Mouse (Mus musculus): ENCODE results near the gene Gp1ba. TPM values are rescaled to one million over a fixed set of nuclear protein-coding genes. Genes with fewer than 3 reads are reported as not detected.

Gp1ba gene
- polyA plus RNA-seq, 1 experiment, result 0.04 TPM

DNA sequence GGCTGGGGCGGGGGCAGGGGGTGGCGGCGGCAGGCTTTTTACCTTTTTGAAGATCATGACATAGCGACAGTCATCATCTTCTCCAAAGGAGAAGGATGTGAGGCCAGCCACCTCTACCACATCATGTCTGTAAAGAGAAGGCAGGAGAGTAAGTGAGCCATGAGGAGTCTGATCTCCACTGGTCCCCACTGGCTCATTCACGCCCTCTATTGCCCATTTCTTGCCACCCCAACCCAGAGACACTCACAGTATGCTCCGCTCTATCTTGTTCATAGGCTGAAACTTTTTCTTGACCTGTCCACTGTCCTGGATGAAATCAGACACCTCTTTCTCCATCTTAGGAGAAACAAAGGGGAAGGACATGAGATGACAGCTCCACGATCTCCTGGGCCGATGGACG lies 25.8 kb downstream of the Gp1ba start:
- no peak for DNase-seq
- peaks cover 34% of the 10 kb centered on the region for H3K36me3 ChIP-seq (ENCODE audit: control insufficient read depth, insufficient read depth, low read length)
- TF ChIP-seq POLR2A (IDR thresholded peaks at IDR 0.05; ENCODE audit: control insufficient read depth, extremely low read depth, insufficient read depth, low read length, poor library complexity) (no peak), CTCF (IDR thresholded peaks at IDR 0.05; ENCODE audit: borderline replicate concordance, control insufficient read depth, extremely low read depth, insufficient read depth, low read length, poor library complexity) (no peak)
- H3K4me3 ChIP-seq (ENCODE audit: control insufficient read depth, insufficient read depth, low read length), result no peak overlapping the region
- peaks cover 10% of the 10 kb centered on the region for H3K4me1 ChIP-seq (replicated peaks; ENCODE audit: control insufficient read depth, insufficient read depth, low read length)
- H3K27me3 ChIP-seq (ENCODE audit: control insufficient read depth, insufficient read depth, low read length), result no peaks in the 10 kb centered on the region
- H3K27ac ChIP-seq (ENCODE audit: control insufficient read depth, insufficient read depth, low read length), result no peak overlapping the region
- 96% methylated on average over 9 of the region's 9 CpGs for WGBS

DNA sequence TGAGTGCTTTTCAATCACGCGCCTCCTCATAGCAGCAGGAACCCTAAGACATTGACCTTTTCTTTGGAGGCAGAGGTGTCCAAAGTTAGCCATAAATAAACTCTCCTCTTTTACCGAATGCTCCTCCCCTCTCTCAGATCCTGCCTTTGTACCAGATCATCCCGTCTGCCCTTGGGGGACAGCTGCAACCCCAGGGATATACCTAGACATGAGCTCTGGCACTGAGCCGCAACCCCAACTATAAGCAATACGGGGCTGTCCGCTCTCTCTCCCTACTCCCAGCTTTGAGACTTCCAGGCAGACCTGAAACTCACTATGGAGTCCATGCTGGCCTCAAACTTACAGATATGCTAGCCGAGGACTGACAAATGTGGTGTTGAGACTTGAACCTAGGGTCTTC lies 27.8 kb downstream of the Gp1ba start:
- Histone ChIP-seq H3K4me1 (replicated peaks; ENCODE audit: control insufficient read depth, insufficient read depth, low read length) (peaks cover 15% of the 10 kb centered on the region), H3K27me3 (ENCODE audit: control insufficient read depth, insufficient read depth, low read length) (no peaks in the 10 kb centered on the region), H3K4me3 (ENCODE audit: control insufficient read depth, insufficient read depth, low read length) (no peak overlapping the region), H3K36me3 (ENCODE audit: control insufficient read depth, insufficient read depth, low read length) (peaks cover 34% of the 10 kb centered on the region), H3K27ac (ENCODE audit: control insufficient read depth, insufficient read depth, low read length) (no peak overlapping the region)
- 94% methylated on average over 8 of the region's 8 CpGs for WGBS
- DNase-seq, result no peak
- no peak for TF ChIP-seq CTCF (IDR thresholded peaks at IDR 0.05; ENCODE audit: borderline replicate concordance, control insufficient read depth, extremely low read depth, insufficient read depth, low read length, poor library complexity)
- no peak for TF ChIP-seq POLR2A (IDR thresholded peaks at IDR 0.05; ENCODE audit: control insufficient read depth, extremely low read depth, insufficient read depth, low read length, poor library complexity)

DNA sequence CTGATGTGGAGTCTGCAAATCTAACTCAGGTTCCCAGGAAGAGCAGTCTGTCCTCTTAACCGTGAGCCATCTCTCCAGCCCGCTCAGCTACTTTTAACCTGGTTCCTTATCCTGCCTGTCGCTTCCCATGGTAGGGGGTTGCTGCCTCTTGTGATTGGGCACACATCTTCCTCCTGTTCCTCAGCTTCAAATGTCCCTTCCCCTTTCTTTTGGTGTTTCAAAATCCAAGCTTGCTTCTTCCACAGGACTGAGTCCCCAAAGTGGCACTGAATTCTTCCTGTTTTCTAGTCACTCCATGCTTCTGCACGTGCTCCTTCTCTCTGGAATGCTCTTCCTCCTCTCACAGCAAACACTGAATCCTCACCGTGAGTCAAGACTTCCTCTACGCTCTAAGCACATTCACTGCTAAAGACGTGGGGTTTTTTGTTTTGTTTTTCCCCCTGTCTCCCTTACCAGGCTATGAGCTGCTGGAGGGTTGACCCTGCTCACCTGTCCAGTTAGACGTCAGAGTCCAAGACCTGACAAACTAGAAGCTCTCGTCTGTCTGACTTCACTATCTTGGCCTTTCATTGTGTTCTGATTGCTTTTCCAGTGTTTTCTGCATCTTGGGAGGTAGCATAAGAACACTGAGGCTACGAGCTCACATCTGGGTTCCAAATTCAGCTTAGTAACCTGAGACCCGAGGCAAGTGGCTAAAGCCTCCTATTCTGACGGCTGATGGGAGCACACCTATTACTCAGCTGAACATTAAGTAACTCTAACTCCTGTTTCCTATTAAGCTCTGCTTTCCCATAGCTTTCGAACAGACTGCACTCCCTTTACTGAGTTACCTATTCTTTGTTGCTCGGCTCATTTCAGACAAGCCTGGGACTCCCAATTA lies 28.6 kb downstream of the Gp1ba start:
- H3K27me3 ChIP-seq (ENCODE audit: control insufficient read depth, insufficient read depth, low read length), result no peaks in the 10 kb centered on the region
- TF ChIP-seq CTCF (IDR thresholded peaks at IDR 0.05; ENCODE audit: borderline replicate concordance, control insufficient read depth, extremely low read depth, insufficient read depth, low read length, poor library complexity), result no peak
- TF ChIP-seq POLR2A (IDR thresholded peaks at IDR 0.05; ENCODE audit: control insufficient read depth, extremely low read depth, insufficient read depth, low read length, poor library complexity), result no peak
- H3K36me3 ChIP-seq (ENCODE audit: control insufficient read depth, insufficient read depth, low read length), result peaks cover 27% of the 10 kb centered on the region
- WGBS, result 85% methylated on average over 14 of the region's 14 CpGs
- DNase-seq, result no peak
- no peak overlapping the region for H3K4me3 ChIP-seq (ENCODE audit: control insufficient read depth, insufficient read depth, low read length)
- no peak overlapping the region for H3K27ac ChIP-seq (ENCODE audit: control insufficient read depth, insufficient read depth, low read length)
- peaks cover 15% of the 10 kb centered on the region for H3K4me1 ChIP-seq (replicated peaks; ENCODE audit: control insufficient read depth, insufficient read depth, low read length)

DNA sequence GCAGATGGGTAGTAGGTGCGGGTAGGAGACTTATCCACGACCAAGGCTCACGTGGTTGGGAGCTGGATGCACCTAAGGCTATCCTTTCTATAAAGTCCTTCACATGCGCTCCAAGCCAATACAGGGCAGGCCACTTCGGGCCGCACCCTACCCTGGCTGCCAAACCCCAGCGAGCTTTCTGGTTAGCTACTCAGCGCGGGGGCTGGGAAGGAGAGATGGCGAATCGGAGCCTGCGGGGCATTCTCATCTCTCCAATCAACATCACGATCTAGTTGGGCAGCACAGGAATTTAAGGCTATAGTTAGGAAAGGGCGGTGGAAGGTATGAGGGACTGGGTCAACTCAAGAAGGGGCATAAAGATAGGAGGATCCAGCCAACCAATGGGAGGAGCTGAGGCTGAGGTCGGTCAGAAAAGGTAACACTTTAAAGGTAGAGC lies 29.4 kb downstream of the Gp1ba start:
- H3K4me3 ChIP-seq (ENCODE audit: control insufficient read depth, insufficient read depth, low read length), result peak overlapping the region; percentile 76
- H3K4me1 ChIP-seq (replicated peaks; ENCODE audit: control insufficient read depth, insufficient read depth, low read length), result peaks cover 15% of the 10 kb centered on the region
- DNase-seq, result no peak
- peak overlapping the region; percentile 74 for H3K27ac ChIP-seq (ENCODE audit: control insufficient read depth, insufficient read depth, low read length)
- no peaks in the 10 kb centered on the region for H3K27me3 ChIP-seq (ENCODE audit: control insufficient read depth, insufficient read depth, low read length)
- TF ChIP-seq CTCF (IDR thresholded peaks at IDR 0.05; ENCODE audit: borderline replicate concordance, control insufficient read depth, extremely low read depth, insufficient read depth, low read length, poor library complexity), result no peak
- peaks cover 19% of the 10 kb centered on the region for H3K36me3 ChIP-seq (ENCODE audit: control insufficient read depth, insufficient read depth, low read length)
- 2% methylated on average over 15 of the region's 15 CpGs for WGBS

DNA sequence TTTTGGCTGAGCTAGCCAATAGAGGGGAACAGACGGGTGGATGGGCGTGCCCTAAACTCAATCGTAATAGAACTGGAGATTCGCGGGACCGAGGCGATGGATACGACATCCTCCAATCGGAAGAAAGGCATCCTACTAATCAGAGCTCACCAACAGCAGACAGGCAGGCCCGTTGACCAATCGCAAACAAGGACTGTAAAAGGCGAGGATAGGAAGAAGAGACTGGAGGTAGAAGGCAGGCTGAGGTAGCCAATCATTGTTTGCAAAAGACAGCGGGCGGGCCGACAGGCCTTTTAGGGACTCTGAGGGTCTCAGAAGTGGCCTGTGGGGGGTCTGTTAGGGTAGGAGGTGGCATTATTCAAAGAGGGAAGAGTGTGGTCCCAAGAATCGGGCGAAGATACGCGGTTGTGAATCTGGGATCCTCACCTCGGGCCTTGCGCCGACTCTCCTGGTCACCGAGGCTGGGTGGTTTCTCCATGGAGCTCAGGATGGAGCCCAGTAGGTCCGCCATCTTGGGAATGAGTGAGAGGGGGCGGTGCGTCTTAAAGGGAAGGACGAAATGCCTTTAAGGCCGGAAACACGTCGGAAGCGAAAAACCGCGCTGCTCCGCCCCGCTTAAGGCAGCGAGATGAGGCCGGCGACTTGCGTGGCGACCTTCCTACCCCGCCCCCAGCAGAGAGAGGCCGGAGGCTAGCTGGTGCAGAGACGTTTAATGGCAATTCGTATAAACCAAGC lies 30.0 kb downstream of the Gp1ba start, which contains the start of gene Spag7:
TSS of gene Spag7 (minus strand) at position 646 of the 735 bp plus-strand sequence.
- WGBS, result under 1% methylated on average over 44 of the region's 44 CpGs
- peak; percentile 96 for DNase-seq
- TF ChIP-seq CTCF (IDR thresholded peaks at IDR 0.05; ENCODE audit: borderline replicate concordance, control insufficient read depth, extremely low read depth, insufficient read depth, low read length, poor library complexity), result no peak
- TF ChIP-seq POLR2A (IDR thresholded peaks at IDR 0.05; ENCODE audit: control insufficient read depth, extremely low read depth, insufficient read depth, low read length, poor library complexity), result peak; percentile 53; the same call in 1 of the 2 replicates
- Histone ChIP-seq H3K27ac (ENCODE audit: control insufficient read depth, insufficient read depth, low read length) (peak within 1 kb of the TSS; percentile 89), H3K36me3 (ENCODE audit: control insufficient read depth, insufficient read depth, low read length) (peaks cover 13% of the 10 kb centered on the region), H3K4me3 (ENCODE audit: control insufficient read depth, insufficient read depth, low read length) (peak within 1 kb of the TSS; percentile 76), H3K27me3 (ENCODE audit: control insufficient read depth, insufficient read depth, low read length) (no peaks in the 10 kb centered on the region), H3K4me1 (replicated peaks; ENCODE audit: control insufficient read depth, insufficient read depth, low read length) (peaks cover 15% of the 10 kb centered on the region)

DNA sequence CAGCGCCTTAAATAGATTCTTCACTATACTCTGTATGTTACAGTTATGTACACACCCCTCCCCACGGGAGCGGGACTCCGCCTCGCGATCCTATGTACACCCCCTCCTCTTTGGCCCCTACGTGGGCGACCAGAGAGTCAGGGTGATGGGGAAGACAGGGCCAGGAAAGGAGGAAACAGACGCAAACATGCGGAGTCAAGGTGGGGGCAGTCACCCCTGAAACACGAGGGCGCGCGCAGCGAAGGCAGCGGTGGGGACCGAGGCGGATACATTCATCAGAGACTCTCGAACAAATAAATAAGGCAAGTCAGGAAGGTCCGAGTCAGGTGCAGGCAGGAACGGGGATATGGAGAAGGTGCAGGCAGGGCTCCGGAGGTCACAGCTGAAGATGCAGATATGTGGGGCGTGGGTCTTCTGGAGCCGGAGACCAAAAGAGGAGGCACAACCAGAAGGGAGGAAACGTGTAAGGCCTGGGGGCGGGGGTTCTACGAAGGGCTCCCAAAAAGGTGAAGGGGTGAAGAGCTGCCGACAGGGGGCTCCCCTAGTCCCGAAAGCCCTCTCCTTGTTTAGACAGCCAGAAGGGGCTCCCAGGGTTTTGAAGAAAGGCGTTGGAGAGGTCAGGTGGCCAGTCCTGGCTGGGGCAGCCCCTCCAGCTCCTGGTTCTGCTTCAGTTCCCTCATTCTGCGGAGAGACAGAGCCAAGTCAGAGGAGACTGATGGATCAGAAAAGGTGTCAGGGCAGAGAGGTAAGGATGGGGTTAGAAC lies 30.8 kb downstream of the Gp1ba start:
- peak; percentile 94 for DNase-seq
- no peak; the same call in 1 of the 2 replicates for TF ChIP-seq POLR2A (IDR thresholded peaks at IDR 0.05; ENCODE audit: control insufficient read depth, extremely low read depth, insufficient read depth, low read length, poor library complexity)
- peak; percentile 71; the same call in 1 of the 2 replicates for TF ChIP-seq CTCF (IDR thresholded peaks at IDR 0.05; ENCODE audit: borderline replicate concordance, control insufficient read depth, extremely low read depth, insufficient read depth, low read length, poor library complexity)

More for the DNA sequence above, 30.8 kb downstream of the Gp1ba start:
- peaks cover 21% of the 10 kb centered on the region for H3K4me1 ChIP-seq (replicated peaks; ENCODE audit: control insufficient read depth, insufficient read depth, low read length)
- WGBS, result 2% methylated on average over 31 of the region's 31 CpGs
- peaks cover 5% of the 10 kb centered on the region for H3K36me3 ChIP-seq (ENCODE audit: control insufficient read depth, insufficient read depth, low read length)
- peak overlapping the region; percentile 80 for H3K27ac ChIP-seq (ENCODE audit: control insufficient read depth, insufficient read depth, low read length)
- no peaks in the 10 kb centered on the region for H3K27me3 ChIP-seq (ENCODE audit: control insufficient read depth, insufficient read depth, low read length)
- H3K4me3 ChIP-seq (ENCODE audit: control insufficient read depth, insufficient read depth, low read length), result peak overlapping the region; percentile 76
